Mouse (Mus musculus) kidney, adult 2 months (tissue): ENCODE data around the gene Rps4x.

Experiments used
- CTCF ChIP-seq: fragments of 200-500 bp; conservative IDR thresholded peaks from 2 replicates; pipeline ENCODE4 v1.5.1; 2011; ENCODE audit warnings: low read depth, mild to moderate bottlenecking, control low read depth, low read length, moderate library complexity, mixed read lengths; ENCODE audit not compliant: insufficient read depth, insufficient read length
- POLR2A ChIP-seq: fragments of 200-500 bp; IDR thresholded peaks from one replicate; pipeline ENCODE4 v1.6.1; 2011; ENCODE audit warnings: low read depth, low read length, control low read depth

GRCm38 (mm10) chrX:102169724-102170123, 19.5 kb downstream of the Rps4x start:
- TF ChIP-seq CTCF (no peak), POLR2A (no peak)
